18 mouse cellular contexts compared by ENCODE assay signal in the genomic region with DNA sequence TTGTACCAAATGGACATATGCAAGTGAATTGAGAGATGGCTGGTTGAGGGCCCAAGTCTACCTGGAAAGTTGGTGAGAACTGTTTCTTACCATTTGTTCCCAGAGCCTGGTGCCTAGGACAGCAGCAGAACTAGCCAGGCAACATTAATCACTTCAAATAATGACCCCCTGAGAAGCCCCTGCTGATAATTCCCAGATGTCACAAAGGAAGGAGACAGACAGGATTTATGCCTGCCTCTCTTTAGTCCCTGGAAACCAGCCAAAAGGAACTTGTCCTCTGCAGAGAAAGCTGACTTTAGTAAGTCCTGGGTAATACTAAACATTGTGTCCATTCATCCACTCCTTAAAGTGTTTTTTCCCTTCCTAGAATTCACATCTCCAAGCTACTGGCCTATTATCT. TPM values are rescaled to one million over a fixed set of nuclear protein-coding genes. Genes with fewer than 3 reads are reported as not detected.
"Had no signal": no experiment of that assay in that cellular context is flagged by ENCODE, and none has a peak within 500 bp of the region (broad histone marks: within the 10 kb centered on the region; RNA-seq: fewer than 3 reads in every experiment).

No protein-coding gene starts in this region.

RNA-seq across cellular contexts. Expression of a gene that starts 54.8 kb away (rescaled TPM):
- polyA plus RNA-seq: gonadal fat pad, adult 2 months; heart, adult 2 months; heart, embryonic 11.5 days; heart, embryonic 13.5 days; heart, embryonic 15.5 days; heart, postnatal 0 days; hindbrain, embryonic 11.5 days; hindbrain, embryonic 13.5 days; hindbrain, embryonic 15.5 days; hindbrain, postnatal 0 days; intestine, embryonic 15.5 days; intestine, postnatal 0 days; kidney, embryonic 14.5 days; limb, embryonic 10.5 days; limb, embryonic 13.5 days; limb, embryonic 15.5 days; liver, adult 2 months; liver, embryonic 12.5 days had no signal
